Mouse (Mus musculus) layer of hippocampus, adult 9-10 months (tissue): ENCODE results near the gene Agap2.

Experiments
- DNase-seq: peaks from one replicate; pipeline ENCODE4 v3.0.0; 2022; ENCODE audit warnings: low spot score

The Agap2 gene

DNA sequence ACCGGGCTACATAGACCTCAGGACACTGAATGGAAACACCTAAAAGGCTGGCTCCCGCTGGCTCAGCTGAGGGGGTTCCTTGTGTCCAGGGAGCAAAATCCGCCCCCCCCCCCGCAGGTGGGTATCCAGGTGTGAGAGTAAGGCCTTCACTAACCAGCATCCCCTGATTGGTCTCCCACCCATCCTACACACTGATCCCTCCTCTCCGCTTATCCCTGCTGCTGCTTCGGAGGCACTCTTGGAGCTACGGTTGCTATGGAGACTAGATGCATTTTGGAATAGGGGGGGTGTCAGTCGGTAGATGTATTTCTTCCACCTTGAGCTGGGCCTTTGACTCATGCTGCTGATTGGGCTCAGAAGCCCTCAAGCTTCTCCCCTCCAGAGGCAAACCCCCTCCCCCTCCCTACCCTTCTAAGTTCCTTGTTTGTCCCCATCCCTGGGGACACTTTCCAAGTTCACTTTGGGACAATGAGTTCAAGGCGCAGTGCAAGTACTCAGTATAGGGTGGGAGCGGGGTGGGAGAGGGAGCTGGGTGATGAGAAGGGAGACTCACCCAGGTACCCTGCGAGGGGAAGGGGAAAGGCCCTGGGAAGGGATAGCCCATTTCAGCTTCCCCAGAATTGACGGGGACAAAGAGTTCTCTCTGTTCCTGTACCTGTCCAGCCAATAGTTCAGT is 3.1 kb downstream of the Agap2 start:
- no peak for DNase-seq

DNA sequence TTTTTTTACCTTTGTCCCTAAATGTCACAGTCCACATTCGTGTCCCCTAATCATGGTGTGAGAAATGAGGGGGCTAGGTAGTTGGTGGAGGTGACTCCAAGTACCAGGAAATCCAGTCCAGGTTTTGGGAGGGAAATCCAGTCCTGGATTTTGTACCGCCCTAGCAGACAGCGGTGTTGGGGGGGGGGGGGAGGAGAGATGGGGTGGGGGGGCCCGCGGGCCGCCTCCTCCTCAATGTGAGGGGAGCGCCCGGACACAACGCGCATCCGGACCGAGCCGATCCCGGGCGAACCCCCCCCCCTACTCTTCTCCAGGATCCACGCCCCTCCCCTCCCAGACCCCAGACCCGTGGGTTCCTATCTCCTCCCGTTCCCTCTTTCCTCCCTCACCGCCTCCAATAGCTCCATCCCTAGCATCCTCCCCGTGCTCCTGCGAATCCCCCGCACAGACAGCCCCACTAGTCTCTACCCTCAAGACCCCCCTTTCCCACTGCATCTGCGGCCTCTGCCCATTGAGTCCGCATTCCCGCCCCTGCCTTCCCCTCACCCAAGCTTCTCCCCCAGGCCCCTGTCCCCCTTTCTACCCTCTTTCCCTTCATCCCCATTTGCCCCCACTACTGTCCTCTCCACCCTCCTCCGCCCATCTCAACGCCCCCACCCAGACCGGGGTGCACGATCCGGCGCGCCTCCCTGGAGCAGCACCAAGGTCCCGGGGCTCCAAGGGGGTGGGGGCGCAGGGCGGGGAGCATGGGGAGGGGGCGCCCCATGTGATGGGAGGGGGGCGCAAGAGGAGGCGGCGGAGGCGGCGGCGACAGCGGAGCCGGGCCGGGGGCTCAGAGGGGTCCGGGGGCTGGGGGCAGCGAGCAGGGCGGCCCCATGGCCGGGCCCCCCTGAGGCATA is 3.8 kb downstream of the Agap2 start:
- DNase-seq: no peak

DNA sequence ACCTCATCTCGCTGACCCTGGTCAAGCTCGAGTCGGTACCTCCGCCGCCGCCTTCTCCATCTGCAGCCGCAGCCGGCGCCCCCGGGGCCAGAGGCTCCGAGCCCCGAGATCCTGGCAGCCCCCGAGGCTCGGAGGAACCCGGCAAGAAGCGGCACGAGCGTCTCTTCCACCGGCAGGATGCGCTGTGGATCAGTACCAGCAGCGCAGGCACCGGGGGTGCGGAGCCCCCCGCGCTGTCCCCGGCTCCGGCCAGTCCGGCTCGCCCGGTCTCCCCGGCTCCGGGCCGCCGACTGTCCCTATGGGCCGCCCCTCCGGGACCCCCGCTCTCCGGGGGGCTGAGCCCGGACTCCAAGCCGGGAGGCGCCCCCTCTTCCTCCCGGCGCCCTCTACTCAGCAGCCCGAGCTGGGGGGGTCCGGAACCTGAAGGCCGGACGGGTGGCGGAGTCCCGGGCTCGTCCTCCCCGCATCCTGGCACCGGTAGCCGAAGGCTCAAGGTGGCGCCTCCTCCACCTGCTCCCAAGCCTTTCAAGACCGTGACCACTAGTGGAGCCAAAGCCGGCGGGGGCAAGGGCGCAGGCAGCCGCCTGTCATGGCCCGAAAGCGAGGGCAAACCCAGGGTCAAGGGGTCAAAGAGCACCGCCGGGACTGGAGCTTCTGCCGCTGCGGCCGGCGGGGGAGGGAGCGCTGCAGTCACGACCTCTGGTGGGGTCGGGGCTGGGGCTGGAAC is 4.7 kb downstream of the Agap2 start:
- DNase-seq: no peak

GRCm38 (mm10) chr10:127080901-127081780 is 6.1 kb downstream of the Agap2 start:
- DNase-seq: no peak

DNA sequence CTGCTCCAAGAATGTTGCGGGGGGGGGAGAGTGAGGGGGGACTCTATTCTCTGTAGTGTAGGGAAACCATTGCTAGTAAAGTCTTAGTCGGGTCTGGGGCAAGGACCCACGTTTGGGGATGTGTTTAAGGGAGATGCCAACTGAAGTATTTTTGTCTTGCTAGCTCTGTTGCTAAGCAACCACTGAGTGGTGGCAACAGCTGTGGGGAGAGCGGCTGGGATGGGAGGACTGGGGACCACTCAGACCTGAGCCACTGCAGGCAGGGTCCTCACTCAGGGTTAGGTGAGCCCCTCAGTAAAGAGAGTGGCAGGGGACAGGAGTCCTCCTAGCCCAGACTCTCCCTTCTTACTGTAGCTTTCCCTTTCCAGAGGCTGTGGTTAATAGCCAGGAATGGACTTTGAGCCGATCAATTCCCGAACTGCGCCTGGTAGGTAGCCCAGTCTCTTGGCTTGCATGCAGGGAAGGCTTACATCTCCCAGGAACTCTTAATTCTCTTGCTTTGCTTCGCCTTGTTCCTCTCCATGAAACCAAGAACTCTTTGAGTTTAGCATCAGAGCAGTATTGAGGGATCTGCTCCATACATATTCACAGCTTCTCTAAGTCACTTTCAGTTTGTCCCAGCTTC is 7.0 kb downstream of the Agap2 start:
- no peak for DNase-seq

GRCm38 (mm10) chr10:127083292-127083914 is 8.3 kb downstream of the Agap2 start:
- DNase-seq: no peak

GRCm38 (mm10) chr10:127083915-127084306 is 8.8 kb downstream of the Agap2 start:
- no peak for DNase-seq

- no peak for DNase-seq
Observed at GRCm38 (mm10) chr10:127085052-127085451, 10.0 kb downstream of the Agap2 start.

DNA sequence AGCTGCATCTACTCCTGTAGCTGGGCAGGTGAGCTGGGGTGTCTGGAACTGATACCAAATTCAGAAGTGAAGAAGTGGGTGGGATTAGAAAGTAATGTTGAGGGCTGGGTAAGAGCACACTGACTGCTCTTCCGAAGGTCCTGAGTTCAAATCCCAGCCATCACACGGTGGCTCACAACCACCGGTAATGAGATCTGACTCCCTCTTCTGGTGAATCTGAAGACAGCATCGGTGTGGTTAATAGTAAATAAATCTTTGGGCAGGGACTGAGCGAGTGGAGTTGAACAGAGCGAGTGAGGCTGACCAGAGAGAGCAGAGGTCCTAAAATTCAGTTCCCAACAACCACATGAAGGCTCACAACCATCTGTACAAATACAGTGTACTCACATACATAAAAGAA is 10.5 kb downstream of the Agap2 start:
- no peak for DNase-seq

GRCm38 (mm10) chr10:127090560-127091411 is 15.7 kb downstream of the Agap2 start:
- no peak for DNase-seq

DNA sequence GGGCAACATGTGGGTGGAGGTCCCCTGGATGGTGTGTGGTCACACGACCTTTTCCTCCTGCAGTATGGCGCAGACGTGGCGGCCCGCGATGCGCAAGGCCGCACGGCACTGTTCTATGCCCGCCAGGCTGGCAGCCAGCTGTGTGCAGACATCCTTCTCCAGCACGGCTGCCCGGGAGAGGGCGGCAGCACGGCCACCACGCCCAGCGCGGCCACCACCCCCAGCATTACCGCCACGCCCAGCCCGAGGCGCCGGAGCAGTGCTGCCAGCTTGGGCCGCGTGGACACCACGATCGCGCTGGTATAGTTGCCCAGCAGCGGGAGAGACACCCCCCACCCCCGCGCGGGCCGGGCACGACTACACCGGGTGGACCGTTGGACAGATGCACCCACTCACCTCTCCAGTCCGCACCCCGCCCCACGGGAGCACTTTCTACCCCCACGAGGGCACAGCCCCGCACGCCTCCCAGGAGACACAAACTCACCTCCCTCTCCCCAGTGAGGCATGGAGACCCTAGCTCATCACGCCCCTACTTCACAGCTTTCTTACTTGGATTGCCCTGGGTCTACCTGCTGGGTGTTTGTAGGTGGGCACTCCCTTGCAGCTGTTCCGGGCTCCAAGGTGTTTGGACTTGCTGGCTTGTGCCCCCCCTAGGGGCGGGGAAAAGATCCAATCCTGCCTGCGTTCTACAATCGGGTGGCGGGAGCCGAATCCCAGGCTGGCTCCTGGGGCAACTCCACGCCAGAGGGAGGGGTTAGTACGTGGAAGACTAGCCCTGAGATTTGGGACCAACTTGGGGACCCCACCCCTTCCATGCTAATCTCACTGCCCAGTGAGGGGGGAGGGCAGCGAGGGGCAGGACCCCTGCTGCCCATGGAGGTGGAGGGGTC is 16.7 kb downstream of the Agap2 start:
- no peak for DNase-seq

DNA sequence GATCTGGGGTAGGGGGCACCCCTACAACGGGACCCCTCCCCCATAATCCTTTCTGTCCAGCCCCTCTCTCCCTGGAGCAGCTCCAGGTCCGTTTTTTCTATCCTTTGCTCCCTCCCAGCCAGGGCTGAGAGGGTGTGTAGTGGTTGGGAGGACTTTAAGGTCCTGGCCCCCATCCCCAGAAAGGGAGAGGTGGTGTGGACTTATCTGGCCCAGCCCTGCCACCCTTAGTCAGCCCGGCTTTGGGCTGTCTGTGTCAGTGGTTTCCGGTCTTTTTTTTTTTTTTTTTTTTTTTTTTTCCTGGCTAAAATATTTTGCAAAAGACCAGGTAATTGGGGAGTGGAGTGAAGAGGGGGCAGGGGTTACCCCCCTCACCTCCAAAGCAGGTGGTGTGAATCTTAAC is 17.7 kb downstream of the Agap2 start:
- no peak for DNase-seq

GRCm38 (mm10) chr10:127094382-127094802 is 19.3 kb downstream of the Agap2 start:
- no peak for DNase-seq

DNA sequence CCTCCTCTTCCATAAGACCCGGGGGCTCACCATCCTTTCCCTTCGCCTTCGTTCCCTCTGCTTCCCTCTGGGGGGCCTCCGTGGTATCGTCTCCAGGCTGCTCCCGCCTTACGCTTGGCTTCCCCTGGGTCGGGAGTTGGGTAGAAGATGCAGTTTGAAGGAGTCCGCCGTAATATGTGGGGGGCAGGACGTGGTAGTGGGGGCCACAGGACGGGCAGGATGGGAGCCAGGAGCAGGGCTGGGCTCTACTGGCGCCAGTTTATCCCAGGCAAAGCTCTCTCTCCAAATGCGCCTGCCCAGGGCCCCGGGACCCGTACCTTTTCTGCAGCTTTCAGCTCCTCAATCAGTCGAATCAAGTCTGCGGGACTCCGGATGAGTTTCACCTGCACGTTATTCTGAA is 23.4 kb downstream of the Agap2 start:
- no peak for DNase-seq

DNA sequence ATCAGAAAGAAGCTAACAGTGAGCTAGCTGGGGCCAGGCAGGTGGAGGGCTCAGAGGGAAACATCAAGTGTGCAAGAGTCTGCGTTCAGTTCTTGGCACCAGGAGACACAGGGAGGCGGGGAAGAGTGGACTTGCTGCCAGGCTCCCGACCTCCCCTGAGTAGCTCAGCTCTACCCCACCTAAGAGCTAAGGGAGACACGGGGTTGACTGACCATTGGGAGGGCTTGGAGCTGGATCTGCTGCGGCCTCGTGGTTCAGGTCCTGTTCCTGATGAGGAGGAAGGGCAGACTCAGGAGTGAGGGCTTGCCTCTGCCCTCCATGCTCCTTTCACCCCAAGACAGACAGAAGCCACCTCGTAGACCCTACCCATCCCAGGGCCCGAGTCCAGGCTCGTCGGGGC is 24.1 kb downstream of the Agap2 start:
- DNase-seq: no peak

GRCm38 (mm10) chr10:127099868-127100267 is 24.8 kb downstream of the Agap2 start:
- DNase-seq: no peak

- DNase-seq: no peak
Observed at GRCm38 (mm10) chr10:127100414-127100813, 25.3 kb downstream of the Agap2 start.

GRCm38 (mm10) chr10:127101151-127101550 is 26.1 kb downstream of the Agap2 start:
- DNase-seq: no peak

DNA sequence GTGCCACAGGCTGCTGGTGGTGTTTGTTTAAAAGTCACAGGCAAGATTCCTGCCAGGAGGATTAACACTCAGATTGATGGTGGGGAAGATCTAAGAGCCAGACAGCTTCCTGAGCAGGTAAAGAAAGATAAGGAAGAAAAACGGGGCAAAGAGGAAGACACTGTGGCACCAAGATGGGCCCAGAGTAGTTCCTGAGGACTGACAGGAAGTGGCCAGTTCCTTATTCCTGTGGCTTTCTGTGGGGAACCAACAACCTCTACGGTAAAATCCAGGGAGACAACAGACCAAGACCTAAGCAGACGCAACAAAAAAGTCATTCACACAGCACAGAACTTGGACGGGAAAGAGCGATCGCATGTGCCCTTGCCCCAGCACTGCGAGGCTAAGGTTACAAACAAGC is 28.5 kb downstream of the Agap2 start:
- DNase-seq: no peak
